Mouse (Mus musculus) testis, adult 2 months (tissue): ENCODE results near the gene Olfr551. TPM values are rescaled to one million over a fixed set of nuclear protein-coding genes. Genes with fewer than 3 reads are reported as not detected.

ENCODE experiments used
- H3K27ac ChIP-seq: fragments of 200-500 bp; 2 replicates; pipeline ENCODE4 v1.5.1; 2012; ENCODE audit warnings: low read depth, low read length; ENCODE audit not compliant: control insufficient read depth, insufficient read depth
- H3K27me3 ChIP-seq: fragments of 200-500 bp; 2 replicates; pipeline ENCODE4 v1.6.1; 2012; ENCODE audit warnings: mild to moderate bottlenecking, low read length, moderate library complexity; ENCODE audit not compliant: control insufficient read depth, insufficient read depth
- H3K36me3 ChIP-seq: fragments of 200-500 bp; 2 replicates; pipeline ENCODE4 v1.6.1; 2012; ENCODE audit warnings: mild to moderate bottlenecking, low read length; ENCODE audit not compliant: control insufficient read depth, insufficient read depth
- H3K4me1 ChIP-seq: fragments of 200-500 bp; 2 replicates; pipeline ENCODE4 v1.6.1; 2012; ENCODE audit warnings: low read length; ENCODE audit not compliant: control insufficient read depth, insufficient read depth
- H3K4me3 ChIP-seq: fragments of 200-500 bp; 2 replicates; pipeline ENCODE4 v1.5.1; 2012; ENCODE audit warnings: low read depth, mild to moderate bottlenecking, low read length, moderate library complexity, mixed read lengths; ENCODE audit not compliant: control insufficient read depth
- CTCF ChIP-seq: fragments of 200-500 bp; IDR thresholded peaks from 2 replicates; pipeline ENCODE4 v1.5.1; 2012; ENCODE audit warnings: low read depth, mild to moderate bottlenecking, inconsistent platforms, low read length, moderate library complexity; ENCODE audit not compliant: control insufficient read depth, insufficient read depth, insufficient replicate concordance
- POLR2A ChIP-seq: fragments of 200-500 bp; IDR thresholded peaks from 2 replicates; pipeline ENCODE4 v1.6.1; 2012; ENCODE audit warnings: low read depth, mild to moderate bottlenecking, inconsistent platforms, low read length, moderate library complexity; ENCODE audit not compliant: control insufficient read depth
- polyA plus RNA-seq: library from polyadenylated mRNA; depleted of rRNA; stranded (reverse); fragments of >200 nt; gene quantifications from 2 replicates; pipeline ENCODE4 v1.2.3, GENCODE M21; 2012; rRNA removed

Gene Olfr551
- polyA plus RNA-seq, 1 experiment: not detected

DNA sequence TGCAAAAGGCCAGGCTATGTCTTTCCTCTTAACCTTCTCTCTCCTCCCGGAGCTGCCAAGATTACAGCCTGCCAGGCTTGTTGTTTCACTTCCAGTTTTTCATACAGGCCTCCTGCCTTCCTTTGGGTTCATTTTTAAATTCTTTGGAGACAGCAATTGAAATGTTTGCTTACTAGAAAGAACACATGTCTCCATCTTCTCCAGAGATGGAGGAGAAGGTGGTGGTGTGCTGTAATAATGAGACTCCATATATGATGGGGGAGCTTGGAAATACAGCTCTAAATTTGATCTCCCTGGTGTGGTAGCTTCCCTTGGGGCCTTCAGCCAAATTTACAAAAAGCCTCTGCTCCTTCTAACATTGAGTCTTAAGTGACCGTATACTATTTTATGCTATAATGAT lies 51.1 kb downstream of the Olfr551 start, which contains the start of gene Olfr548-ps1:
Olfr548-ps1 (plus strand) TSS at position 301 of the 400 bp plus-strand sequence.
- Histone ChIP-seq H3K27me3 (no peaks in the 10 kb centered on the region), H3K4me1 (no peaks in the 10 kb centered on the region), H3K36me3 (no peaks in the 10 kb centered on the region), H3K4me3 (no peak within 1 kb of the TSS), H3K27ac (no peak within 1 kb of the TSS)
- TF ChIP-seq POLR2A (no peak), CTCF (no peak)

GRCm38 (mm10) chr7:102534449-102534848 lies 57.2 kb downstream of the Olfr551 start, which contains the start of gene Olfr547:
Gene Olfr547 (plus strand): TSS chr7:102534749.
- Histone ChIP-seq H3K4me1 (no peaks in the 10 kb centered on the region), H3K4me3 (no peak within 1 kb of the TSS), H3K27me3 (no peaks in the 10 kb centered on the region), H3K27ac (no peak within 1 kb of the TSS), H3K36me3 (no peaks in the 10 kb centered on the region)
- TF ChIP-seq POLR2A: no peak
- TF ChIP-seq CTCF: no peak

Other genes with a start within 250 kb of the Olfr551 start
- gene Rrm1, start 150.2 kb downstream of the Olfr551 start, polyA plus RNA-seq: 18.8 and 27.6 TPM in 2 replicates
- gene Olfr543, start 110.2 kb downstream of the Olfr551 start, polyA plus RNA-seq: 0.12 TPM in 1 of 2 replicates, not detected in the other
- not detected in 2 replicates for gene Olfr544, start 103.6 kb downstream of the Olfr551 start, polyA plus RNA-seq
- gene Olfr545, start 92.3 kb downstream of the Olfr551 start, polyA plus RNA-seq: not detected in 2 replicates
- not detected in 2 replicates for gene Olfr547, start 57.1 kb downstream of the Olfr551 start, polyA plus RNA-seq
- not detected in 2 replicates for gene Olfr548-ps1, start 51.0 kb downstream of the Olfr551 start, polyA plus RNA-seq
- not detected in 2 replicates for gene Olfr549, start 42.0 kb downstream of the Olfr551 start, polyA plus RNA-seq
- gene Trim21, start 26.4 kb downstream of the Olfr551 start, polyA plus RNA-seq: 0.54 and 0.59 TPM in 2 replicates
- not detected in 2 replicates for gene Olfr550, start 20.4 kb downstream of the Olfr551 start, polyA plus RNA-seq
- not detected in 2 replicates for gene Olfr552, start 5.9 kb upstream of the Olfr551 start, polyA plus RNA-seq
- not detected in 2 replicates for gene Olfr553, start 26.3 kb upstream of the Olfr551 start, polyA plus RNA-seq
- 0.14 and 0.26 TPM in 2 replicates for gene Olfr554, start 46.5 kb upstream of the Olfr551 start, polyA plus RNA-seq
- not detected in 2 replicates for gene Olfr555, start 66.9 kb upstream of the Olfr551 start, polyA plus RNA-seq
- gene Olfr556, start 73.0 kb upstream of the Olfr551 start, polyA plus RNA-seq: not detected in 2 replicates
- gene Trim68, start 95.4 kb upstream of the Olfr551 start, polyA plus RNA-seq: 6.0 and 8.3 TPM in 2 replicates
- gene Olfr557, start 104.0 kb upstream of the Olfr551 start, polyA plus RNA-seq: 0.10 TPM in 1 of 2 replicates, not detected in the other
- 0.19 and 0.25 TPM in 2 replicates for gene Olfr558, start 110.3 kb upstream of the Olfr551 start, polyA plus RNA-seq
- gene Olfr33, start 127.2 kb upstream of the Olfr551 start, polyA plus RNA-seq: 0.25 and 0.47 TPM in 2 replicates
- gene Olfr559, start 135.6 kb upstream of the Olfr551 start, polyA plus RNA-seq: not detected in 2 replicates
- not detected in 2 replicates for gene Olfr560, start 167.5 kb upstream of the Olfr551 start, polyA plus RNA-seq
- gene Olfr78, start 167.6 kb upstream of the Olfr551 start, polyA plus RNA-seq: 1.1 and 1.3 TPM in 2 replicates
- not detected in 2 replicates for gene Olfr561, start 179.3 kb upstream of the Olfr551 start, polyA plus RNA-seq
- gene Olfr564, start 211.6 kb upstream of the Olfr551 start, polyA plus RNA-seq: not detected in 2 replicates